Mouse (Mus musculus) induced T-regulatory cell, adult 2 months (primary cell): ENCODE measurements at regions not wholly inside any gene's neighbourhood (a gene's known extent, or its start where the extent isn't known, plus 50 kb on each side); places are given as distances from the start of the nearest gene placed in this dataset.
"Not testable (repeated sequence)": the region's sequence is repeated elsewhere in the genome, so short reads cannot be mapped to it uniquely, and the experiment has no call there.

ENCODE experiments used
- DNase-seq: peaks from one replicate; pipeline ENCODE4 v3.0.0-alpha.2; 2012; ENCODE audit warnings: low read depth

- not testable (repeated sequence) for DNase-seq
Observed at GRCm38 (mm10) chr6:13763636-13764035, 76.1 kb downstream of the Gpr85 start.

- no peak for DNase-seq
Observed at GRCm38 (mm10) chr6:13759431-13759830, 80.3 kb downstream of the Gpr85 start.

GRCm38 (mm10) chr6:13758946-13759345 is 80.8 kb downstream of the Gpr85 start:
- DNase-seq = peak; percentile 2

- no peak for DNase-seq
Observed at GRCm38 (mm10) chr6:13748931-13749638, 71.3 kb upstream of the Bmt2 start.

GRCm38 (mm10) chr6:13747969-13748368 is 70.2 kb upstream of the Bmt2 start:
- no peak for DNase-seq

- DNase-seq = no peak
Observed at GRCm38 (mm10) chr6:13746577-13747482, 69.1 kb upstream of the Bmt2 start.
